Mouse (Mus musculus) midbrain, embryonic 16.5 days (tissue): ENCODE results near the gene Ubash3b. TPM values are rescaled to one million over a fixed set of nuclear protein-coding genes. Genes with fewer than 3 reads are reported as not detected.
A peak's percentile ranks its signal among the peaks of the same experiment; 100 is the strongest.

Experiments used
- ATAC-seq: fragments of 200-750 bp; cut with Nextera tagmentation; 2 replicates; pipeline ENCODE4 v1.8.0; 2017; ENCODE audit warnings: moderate TSS enrichment
- H3K27ac ChIP-seq: fragments of 300-500 bp; sonication (generic); 2 replicates; pipeline ENCODE4 v1.5.1; 2014; ENCODE audit warnings: mild to moderate bottlenecking, low read length, mixed read lengths
- H3K27me3 ChIP-seq: fragments of 300-500 bp; sonication (generic); 2 replicates; pipeline ENCODE4 v1.6.1; 2014; ENCODE audit warnings: low read depth, low read length, mixed read lengths; ENCODE audit not compliant: control insufficient read depth, insufficient read depth
- H3K36me3 ChIP-seq: fragments of 300-500 bp; sonication (generic); 2 replicates; pipeline ENCODE4 v1.6.1; 2014; ENCODE audit warnings: mild to moderate bottlenecking, low read length, moderate library complexity, mixed read lengths; ENCODE audit not compliant: control insufficient read depth, insufficient read depth
- H3K4me1 ChIP-seq: fragments of 300-500 bp; sonication (generic); 2 replicates; pipeline ENCODE4 v1.6.1; 2014; ENCODE audit warnings: mild to moderate bottlenecking, low read length, mixed read lengths; ENCODE audit not compliant: control insufficient read depth, insufficient read depth
- H3K4me2 ChIP-seq: fragments of 300-500 bp; sonication (generic); 2 replicates; pipeline ENCODE4 v1.6.1; 2014; ENCODE audit warnings: mild to moderate bottlenecking, low read length, mixed read lengths
- H3K4me3 ChIP-seq: fragments of 300-500 bp; sonication (generic); 2 replicates; pipeline ENCODE4 v1.5.1; 2014; ENCODE audit warnings: low read depth, mild to moderate bottlenecking, low read length, moderate library complexity, mixed read lengths
- H3K9ac ChIP-seq: fragments of 300-500 bp; sonication (generic); 2 replicates; pipeline ENCODE4 v1.6.1; 2014; ENCODE audit warnings: low read depth, low read length, mixed read lengths
- H3K9me3 ChIP-seq: fragments of 300-500 bp; sonication (generic); replicated peaks from 2 replicates; pipeline ENCODE4 v1.6.1; 2014; ENCODE audit warnings: mild to moderate bottlenecking, low read length, mixed read lengths; ENCODE audit not compliant: control insufficient read depth, poor library complexity, severe bottlenecking
- WGBS: fragments of 180-500 bp; shearing (Covaris S2); extraction: QIAGEN DNeasy Blood & Tissue Kit; methylation state at CpG from one replicate; pipeline ENCODE4 v1.1.7; 2014; 5-methylcytosine and 5-hydroxymethylcytosine counted together
- polyA plus RNA-seq: library from polyadenylated mRNA; unstranded; fragments of >200 nt; fragmentation: Nextera tagmentation; extraction: Ambion mirVana; gene quantifications from 2 replicates; pipeline ENCODE4 v1.2.1, GENCODE M21; 2015

Ubash3b gene
- polyA plus RNA-seq, 1 experiment from 2014 or later, result 24.2 TPM

DNA sequence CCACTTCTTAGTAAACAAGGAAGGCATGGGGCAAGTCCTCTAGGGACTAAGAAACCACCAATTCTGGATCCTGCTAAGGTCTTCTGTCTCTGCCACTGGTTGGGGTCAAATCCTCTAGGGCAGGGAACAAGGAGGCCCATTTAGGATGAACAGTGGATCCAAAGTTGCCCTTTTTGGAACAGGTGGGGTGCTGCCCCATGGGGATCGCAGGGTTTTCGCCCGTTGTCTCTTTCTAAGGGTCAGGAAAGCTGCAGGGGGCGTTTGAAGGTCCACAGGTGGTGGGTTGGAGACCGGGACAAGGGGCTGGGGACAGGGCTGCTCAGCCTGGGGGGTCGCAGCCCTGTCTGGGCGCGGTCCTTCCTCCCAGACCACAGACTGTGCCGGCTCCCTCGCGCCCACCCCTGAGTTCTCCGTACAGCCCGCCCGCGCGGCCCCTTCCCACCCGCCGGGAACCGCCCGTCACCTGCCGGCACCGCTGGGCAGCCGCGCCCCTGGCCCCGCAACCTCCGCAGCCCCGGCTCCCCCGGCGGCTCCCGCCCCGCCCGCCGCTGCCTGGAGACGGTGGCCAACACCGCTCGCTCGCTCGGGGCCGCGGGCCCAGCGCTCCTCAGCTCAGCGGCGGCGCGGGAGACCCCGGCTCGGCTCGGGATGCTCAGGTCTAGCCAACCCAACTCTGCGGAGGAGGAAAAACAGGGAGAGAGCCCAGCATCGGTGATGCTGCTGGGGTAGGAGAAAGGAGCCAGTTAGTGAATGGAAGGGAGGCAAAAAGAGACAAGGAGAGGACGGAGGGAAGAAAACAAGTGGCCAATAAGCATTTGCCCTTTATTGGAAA lies 197.7 kb downstream of the Ubash3b start, which contains the start of gene Jhy:
Gene Jhy (minus strand): TSS at position 533 of the 832 bp plus-strand sequence.
- H3K9me3 ChIP-seq, result no peaks in the 10 kb centered on the region
- H3K4me1 ChIP-seq, result peaks cover 11% of the 10 kb centered on the region; the same call in 1 of the 2 replicates
- ATAC-seq, result peak; percentile 88
- 1% methylated on average over 51 of the region's 51 CpGs for WGBS
- peak within 1 kb of the TSS; percentile 64 for H3K4me3 ChIP-seq
- H3K4me2 ChIP-seq, result peak within 1 kb of the TSS; percentile 91
- H3K36me3 ChIP-seq, result no peaks in the 10 kb centered on the region
- H3K27ac ChIP-seq, result peak within 1 kb of the TSS; percentile 23; the same call in 1 of the 2 replicates
- H3K9ac ChIP-seq, result peak within 1 kb of the TSS; percentile 79
- no peaks in the 10 kb centered on the region for H3K27me3 ChIP-seq

DNA sequence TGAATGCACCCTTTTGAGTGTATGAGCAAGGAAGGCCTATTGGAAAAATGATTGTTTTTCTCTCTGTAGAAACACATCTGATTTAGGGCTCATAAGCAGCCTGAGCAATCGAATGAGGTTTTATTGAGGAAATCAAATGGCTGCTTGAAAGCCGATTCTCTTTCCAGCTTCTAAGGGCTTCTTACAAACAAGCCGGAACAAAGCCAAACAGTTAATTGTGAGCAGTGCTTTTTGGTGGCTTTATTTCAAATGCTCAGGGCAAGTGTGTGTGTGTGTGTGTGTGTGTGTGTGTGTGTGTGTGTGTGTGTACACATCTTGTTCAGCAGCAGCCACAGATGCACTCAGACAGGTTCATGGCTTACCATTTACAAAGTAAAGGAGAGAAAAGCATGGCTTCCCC lies 200.1 kb downstream of the Ubash3b start:
- Histone ChIP-seq H3K4me2 (no peak overlapping the region), H3K4me1 (peaks cover 11% of the 10 kb centered on the region; the same call in 1 of the 2 replicates), H3K27ac (no peak overlapping the region), H3K4me3 (no peak overlapping the region), H3K9ac (no peak overlapping the region), H3K9me3 (no peaks in the 10 kb centered on the region), H3K36me3 (no peaks in the 10 kb centered on the region), H3K27me3 (no peaks in the 10 kb centered on the region)
- 63% methylated on average over 3 of the region's 3 CpGs for WGBS
- ATAC-seq, result no peak

Other genes starting within 250 kb of the Ubash3b start
- gene Jhy, start 197.6 kb downstream of the Ubash3b start, polyA plus RNA-seq, result 1.1 and 1.2 TPM in 2 replicates
- gene Crtam, start 157.1 kb downstream of the Ubash3b start, polyA plus RNA-seq, result 0.21 TPM in 2 replicates